Mouse (Mus musculus): ENCODE measurements around the gene Atg101.

- TF ChIP-seq POLR2A (IDR thresholded peaks at IDR 0.05; ENCODE audit: insufficient read length, low read depth) (no peak), MAX (IDR thresholded peaks at IDR 0.05; ENCODE audit: low read depth) (no peak), E2F4 (IDR thresholded peaks at IDR 0.05; ENCODE audit: insufficient read depth) (no peak), POLR2AphosphoS2 (IDR thresholded peaks at IDR 0.05; ENCODE audit: insufficient read length, low read depth) (no peak), USF1 (IDR thresholded peaks at IDR 0.05; ENCODE audit: low read depth) (no peak), TCF12 (IDR thresholded peaks at IDR 0.05; ENCODE audit: insufficient read depth, poor library complexity, severe bottlenecking) (no peak), MYOG (IDR thresholded peaks at IDR 0.05; ENCODE audit: control insufficient read depth in 1 of 3, insufficient read depth in 1 of 3, insufficient read length in 2 of 3, low read depth in 2 of 3) (peak in 2 of 3 experiments; percentile 2 to 30), TCF3 (IDR thresholded peaks at IDR 0.05; ENCODE audit: insufficient read length, low read depth) (no peak), SRF (IDR thresholded peaks at IDR 0.05; ENCODE audit: control insufficient read depth, insufficient read length, low read depth) (no peak), MYOD1 (IDR thresholded peaks at IDR 0.05; ENCODE audit: control insufficient read depth in 1 of 3, insufficient read length in 2 of 3, low read depth in 2 of 3) (peak in 1 of 3 experiments; percentile 53), CEBPB (IDR thresholded peaks at IDR 0.05; ENCODE audit: insufficient read depth, poor library complexity, severe bottlenecking) (no peak), REST (IDR thresholded peaks at IDR 0.05; ENCODE audit: insufficient read depth, insufficient read length) (no peak)
These were observed 36.6 kb downstream of the Atg101 start for GRCm38 (mm10) chr15:101320618-101321041.
